Mouse (Mus musculus) small intestine, adult 2 months (tissue): Measurements from ENCODE around the gene Ak2. TPM values are rescaled to one million over a fixed set of nuclear protein-coding genes. Genes with fewer than 3 reads are reported as not detected.

ENCODE experiments used
- H3K27ac ChIP-seq: fragments of 200-500 bp; 2 replicates; pipeline ENCODE4 v1.5.1; 2012; ENCODE audit warnings: low read depth, low read length, control low read depth, inconsistent platforms; ENCODE audit not compliant: insufficient read depth
- H3K27me3 ChIP-seq: fragments of 200-500 bp; 2 replicates; pipeline ENCODE4 v1.6.1; 2012; ENCODE audit warnings: mild to moderate bottlenecking, moderate library complexity, low read length, inconsistent platforms; ENCODE audit not compliant: control insufficient read depth, insufficient read depth
- H3K36me3 ChIP-seq: fragments of 200-500 bp; 2 replicates; pipeline ENCODE4 v1.6.1; 2012; ENCODE audit warnings: mild to moderate bottlenecking, low read length, control low read depth, inconsistent platforms; ENCODE audit not compliant: control insufficient read depth, insufficient read depth
- H3K4me1 ChIP-seq: fragments of 200-500 bp; 2 replicates; pipeline ENCODE4 v1.6.1; 2012; ENCODE audit warnings: low read length, inconsistent platforms, mixed read lengths; ENCODE audit not compliant: control insufficient read depth, insufficient read depth, insufficient read length
- H3K4me3 ChIP-seq: fragments of 200-500 bp; 2 replicates; pipeline ENCODE4 v1.5.1; 2012; ENCODE audit warnings: low read depth, mild to moderate bottlenecking, control low read depth, inconsistent platforms, low read length, moderate library complexity
- CTCF ChIP-seq: fragments of 200-500 bp; IDR thresholded peaks from 2 replicates; pipeline ENCODE4 v1.5.1; 2012; ENCODE audit warnings: low read depth, mild to moderate bottlenecking, control low read depth, inconsistent platforms, low read length, moderate library complexity, mixed read lengths; ENCODE audit not compliant: insufficient replicate concordance, insufficient read length; ENCODE audit errors: extremely low read depth
- POLR2A ChIP-seq: fragments of 200-500 bp; IDR thresholded peaks from 2 replicates; pipeline ENCODE4 v1.6.1; 2012; ENCODE audit warnings: low read depth, mild to moderate bottlenecking, control low read depth, inconsistent platforms, low read length, moderate library complexity
- WGBS: fragments of 180-500 bp; shearing (Covaris S2); methylation state at CpG from one replicate; pipeline ENCODE4 v1.1.7; 2018; 5-methylcytosine and 5-hydroxymethylcytosine counted together
- polyA plus RNA-seq: library from polyadenylated mRNA; depleted of rRNA; stranded (reverse); fragments of >200 nt; gene quantifications from 2 replicates; pipeline ENCODE4 v1.2.3, GENCODE M21; 2012

The Ak2 gene
- polyA plus RNA-seq, 1 experiment: 79.2 TPM

GRCm38 (mm10) chr4:129031408-129031965 lies 39.7 kb downstream of the Ak2 start:
- no peak overlapping the region for H3K4me3 ChIP-seq
- peaks cover 23% of the 10 kb centered on the region; the same call in 1 of the 2 replicates for H3K4me1 ChIP-seq
- no peak for TF ChIP-seq POLR2A
- TF ChIP-seq CTCF: no peak
- peak overlapping the region; percentile 90 for H3K27ac ChIP-seq
- no peaks in the 10 kb centered on the region for H3K36me3 ChIP-seq
- WGBS: 73% methylated on average over 8 of the region's 8 CpGs
- H3K27me3 ChIP-seq: no peaks in the 10 kb centered on the region

DNA sequence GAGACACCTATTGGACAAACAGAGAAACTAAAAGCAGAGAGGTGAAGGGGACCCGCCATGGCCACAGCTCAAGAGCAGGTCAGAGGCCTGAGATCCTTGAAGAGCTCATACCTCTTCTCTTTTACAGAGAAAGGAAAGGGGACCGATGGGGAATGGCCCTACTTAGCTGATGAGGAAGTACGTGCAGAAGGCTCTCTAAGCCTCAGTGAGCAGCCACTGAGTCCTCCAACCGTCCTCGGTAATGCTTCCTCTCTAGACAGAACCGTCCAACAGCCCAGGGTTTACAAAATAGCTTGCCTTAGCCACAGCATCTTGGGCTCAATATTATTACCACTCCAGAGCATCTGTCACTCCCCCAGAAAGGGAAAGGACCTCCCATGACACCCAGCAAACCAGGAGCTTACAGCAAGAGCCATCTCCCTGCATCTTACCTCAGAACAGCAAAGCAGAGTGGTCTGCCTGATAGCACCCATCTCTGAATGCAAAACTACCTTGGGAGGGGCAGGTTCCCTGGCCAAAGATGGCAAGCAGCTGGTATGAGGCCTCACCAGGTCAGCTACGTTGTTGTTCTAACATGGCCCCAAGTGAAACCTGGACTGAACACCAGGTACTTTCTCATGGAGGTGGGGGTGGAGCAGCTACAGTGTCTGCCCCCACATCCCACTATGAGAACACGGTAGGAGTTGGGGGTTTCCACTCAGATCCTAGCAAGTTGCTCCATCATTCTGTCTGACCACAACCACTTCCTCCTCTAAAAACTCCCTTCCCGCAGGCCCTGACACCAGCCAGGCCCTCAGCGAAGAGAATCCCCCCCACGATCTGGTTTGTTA lies 40.6 kb downstream of the Ak2 start:
- TF ChIP-seq POLR2A (no peak; the same call in 1 of the 2 replicates), CTCF (no peak)
- Histone ChIP-seq H3K27me3 (no peaks in the 10 kb centered on the region), H3K4me1 (peaks cover 23% of the 10 kb centered on the region; the same call in 1 of the 2 replicates), H3K36me3 (no peaks in the 10 kb centered on the region), H3K4me3 (no peak overlapping the region), H3K27ac (peak overlapping the region; percentile 90)
- 64% methylated on average over 11 of the region's 11 CpGs for WGBS

- no peak overlapping the region for H3K4me3 ChIP-seq
- peaks cover 23% of the 10 kb centered on the region; the same call in 1 of the 2 replicates for H3K4me1 ChIP-seq
- H3K27me3 ChIP-seq: no peaks in the 10 kb centered on the region
- 11% methylated on average over 17 of the region's 17 CpGs for WGBS
- no peak; the same call in 1 of the 2 replicates for TF ChIP-seq POLR2A
- no peak for TF ChIP-seq CTCF
- H3K27ac ChIP-seq: peak overlapping the region; percentile 90
- H3K36me3 ChIP-seq: no peaks in the 10 kb centered on the region
Measured at GRCm38 (mm10) chr4:129032963-129033951, 41.5 kb downstream of the Ak2 start.

GRCm38 (mm10) chr4:129034224-129034623 lies 42.5 kb downstream of the Ak2 start:
- WGBS: 89% methylated on average over 3 of the region's 3 CpGs
- H3K27ac ChIP-seq: peak overlapping the region; percentile 90
- H3K36me3 ChIP-seq: no peaks in the 10 kb centered on the region
- no peak overlapping the region for H3K4me3 ChIP-seq
- TF ChIP-seq CTCF: no peak
- no peak for TF ChIP-seq POLR2A
- no peaks in the 10 kb centered on the region for H3K27me3 ChIP-seq
- peaks cover 23% of the 10 kb centered on the region; the same call in 1 of the 2 replicates for H3K4me1 ChIP-seq

- Histone ChIP-seq H3K36me3 (no peaks in the 10 kb centered on the region), H3K4me3 (no peak overlapping the region), H3K27ac (peak overlapping the region; percentile 86), H3K27me3 (no peaks in the 10 kb centered on the region), H3K4me1 (peaks cover 23% of the 10 kb centered on the region; the same call in 1 of the 2 replicates)
- TF ChIP-seq CTCF (no peak), POLR2A (no peak)
- 36% methylated on average over 13 of the region's 13 CpGs for WGBS
Measured at GRCm38 (mm10) chr4:129034706-129035660, 43.2 kb downstream of the Ak2 start.

GRCm38 (mm10) chr4:129035851-129036445 lies 44.2 kb downstream of the Ak2 start:
- TF ChIP-seq CTCF: no peak
- no peak for TF ChIP-seq POLR2A
- H3K36me3 ChIP-seq: no peaks in the 10 kb centered on the region
- WGBS: 67% methylated on average over 7 of the region's 7 CpGs
- H3K4me1 ChIP-seq: peaks cover 23% of the 10 kb centered on the region; the same call in 1 of the 2 replicates
- H3K27me3 ChIP-seq: no peaks in the 10 kb centered on the region
- no peak overlapping the region for H3K4me3 ChIP-seq
- peak overlapping the region; percentile 86 for H3K27ac ChIP-seq
